Mouse (Mus musculus): ENCODE data around the gene Usp2.

DNA sequence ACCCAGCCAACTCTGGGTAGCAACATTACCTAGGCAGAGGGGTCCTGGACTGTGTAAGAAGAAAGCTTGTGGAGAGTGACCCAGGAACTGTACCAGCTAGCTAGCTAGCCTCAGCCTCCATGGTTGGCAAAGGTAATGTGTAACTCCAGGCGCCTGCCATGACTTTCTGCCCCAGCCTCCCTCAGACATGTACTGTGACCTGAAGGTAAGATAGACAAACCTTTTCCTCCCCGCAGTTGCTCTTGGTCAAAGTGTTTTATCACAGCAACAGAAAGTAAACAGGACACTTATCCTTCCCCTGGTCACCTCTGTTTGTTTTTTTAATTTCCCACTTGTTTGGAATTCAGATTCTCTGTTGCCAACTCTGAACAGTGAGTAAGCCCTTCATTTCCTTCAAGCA is 47.6 kb downstream of the Usp2 start:
- TF ChIP-seq CTCF (IDR thresholded peaks at IDR 0.05; ENCODE audit: insufficient read depth, low read depth, low read length): no peak
- TF ChIP-seq POLR2A (IDR thresholded peaks at IDR 0.05; ENCODE audit: insufficient read depth, low read depth, low read length): no peak

All from olfactory bulb, adult 2 months (tissue).